Mouse (Mus musculus) testis, adult 2 months (tissue): Measurements from ENCODE around the gene Zfp646.

ENCODE experiments used
- CTCF ChIP-seq: fragments of 200-500 bp; IDR thresholded peaks from 2 replicates; pipeline ENCODE4 v1.5.1; 2012; ENCODE audit warnings: low read depth, mild to moderate bottlenecking, inconsistent platforms, low read length, moderate library complexity; ENCODE audit not compliant: control insufficient read depth, insufficient read depth, insufficient replicate concordance
- POLR2A ChIP-seq: fragments of 200-500 bp; IDR thresholded peaks from 2 replicates; pipeline ENCODE4 v1.6.1; 2012; ENCODE audit warnings: low read depth, mild to moderate bottlenecking, inconsistent platforms, low read length, moderate library complexity; ENCODE audit not compliant: control insufficient read depth

- TF ChIP-seq CTCF (no peak), POLR2A (no peak)
Observed at GRCm38 (mm10) chr7:127858258-127858657, 17.8 kb upstream of the Zfp646 start.
